Mouse (Mus musculus) left cerebral cortex, adult 8-10 months (tissue): Measurements from ENCODE around the gene Klre1. TPM values are rescaled to one million over a fixed set of nuclear protein-coding genes. Genes with fewer than 3 reads are reported as not detected.

Experiments used
- DNase-seq, 2 experiments: peaks; one replicate each; pipeline ENCODE4 v3.0.0; 2022; ENCODE audit warnings: low spot score in 2 of 2
- total RNA-seq, 4 experiments: library from RNA; stranded (reverse); gene quantifications; 2 replicates each; pipeline ENCODE4 v1.2.4; 2022

Klre1 gene
- total RNA-seq = not detected

GRCm38 (mm10) chr6:129577605-129578004 lies at the start of gene Klre1:
Gene Klre1 (plus strand): TSS chr6:129577905.
- no peak for DNase-seq

- no peak for DNase-seq
Observed at GRCm38 (mm10) chr6:129529605-129530004, 48.1 kb upstream of the Klre1 start.

GRCm38 (mm10) chr6:129530261-129530660 lies 47.4 kb upstream of the Klre1 start:
- no peak for DNase-seq

GRCm38 (mm10) chr6:129532556-129532941 lies 45.2 kb upstream of the Klre1 start:
- peak in 1 of 2 experiments; percentile 61 for DNase-seq

- peak; percentile 83 to 84 for DNase-seq
Observed at GRCm38 (mm10) chr6:129532942-129533860, 44.5 kb upstream of the Klre1 start, which contains the start of gene Gabarapl1. Gene Gabarapl1 (plus strand): TSS chr6:129533160.

GRCm38 (mm10) chr6:129534057-129534456 lies 43.6 kb upstream of the Klre1 start:
- DNase-seq = no peak

- DNase-seq = no peak
Observed at GRCm38 (mm10) chr6:129534627-129535190, 43.0 kb upstream of the Klre1 start.

GRCm38 (mm10) chr6:129535723-129536122 lies 42.0 kb upstream of the Klre1 start:
- DNase-seq = no peak

GRCm38 (mm10) chr6:129538555-129538954 lies 39.1 kb upstream of the Klre1 start:
- DNase-seq = no peak

GRCm38 (mm10) chr6:129541931-129542330 lies 35.8 kb upstream of the Klre1 start:
- DNase-seq = no peak

- DNase-seq = no peak
Observed at GRCm38 (mm10) chr6:129542540-129542939, 35.2 kb upstream of the Klre1 start.

- peak in 1 of 2 experiments; percentile 60 for DNase-seq
Observed at GRCm38 (mm10) chr6:129543709-129544606, 33.7 kb upstream of the Klre1 start.

- DNase-seq = no peak
Observed at GRCm38 (mm10) chr6:129547277-129547676, 30.4 kb upstream of the Klre1 start.

- no peak for DNase-seq
Observed at GRCm38 (mm10) chr6:129548009-129548408, 29.7 kb upstream of the Klre1 start.

GRCm38 (mm10) chr6:129557298-129558023 lies 20.2 kb upstream of the Klre1 start:
- DNase-seq = no peak

- DNase-seq = no peak
Observed at GRCm38 (mm10) chr6:129558946-129559640, 18.6 kb upstream of the Klre1 start.

- DNase-seq = no peak
Observed at GRCm38 (mm10) chr6:129559641-129560027, 18.1 kb upstream of the Klre1 start.

- DNase-seq = no peak
Observed at GRCm38 (mm10) chr6:129565257-129565656, 12.4 kb upstream of the Klre1 start.

GRCm38 (mm10) chr6:129575315-129575714 lies 2.4 kb upstream of the Klre1 start:
- no peak for DNase-seq

- DNase-seq = no peak
Observed at GRCm38 (mm10) chr6:129581274-129581673, 3.6 kb downstream of the Klre1 start.
